Mouse (Mus musculus): ENCODE measurements around the gene Stat5b. TPM values are rescaled to one million over a fixed set of nuclear protein-coding genes. Genes with fewer than 3 reads are reported as not detected.

Gene Stat5b
- polyA plus RNA-seq, 1 experiment from 2014 or later: 46.0 TPM

- no peaks in the 10 kb centered on the region for H3K36me3 ChIP-seq (ENCODE audit: control insufficient read depth, insufficient read depth, low read length)
- H3K27ac ChIP-seq (ENCODE audit: low read depth, low read length): no peak overlapping the region
- peaks cover 36% of the 10 kb centered on the region for H3K27me3 ChIP-seq (replicated peaks; ENCODE audit: control insufficient read depth, insufficient read depth, low read length)
- no peak overlapping the region for H3K9ac ChIP-seq (ENCODE audit: low read depth, low read length)
- no peaks in the 10 kb centered on the region for H3K9me3 ChIP-seq (ENCODE audit: control insufficient read depth, low read length)
- peaks cover 6% of the 10 kb centered on the region; the same call in 1 of the 2 replicates for H3K4me1 ChIP-seq (replicated peaks; ENCODE audit: control insufficient read depth, insufficient read depth, low read length)
- WGBS: 82% methylated on average over 10 of the region's 10 CpGs
- ATAC-seq (replicated peaks; ENCODE audit: low FRiP score) (no peak), DNase-seq (ENCODE audit: low spot score) (no peak)
- H3K4me3 ChIP-seq (ENCODE audit: low read depth, low read length): no peak overlapping the region
- no peak overlapping the region for H3K4me2 ChIP-seq
Observed at GRCm38 (mm10) chr11:100746546-100746945, 104.0 kb downstream of the Stat5b start.

GRCm38 (mm10) chr11:100745085-100745484 lies 105.4 kb downstream of the Stat5b start:
- Histone ChIP-seq H3K36me3 (ENCODE audit: control insufficient read depth, insufficient read depth, low read length) (no peaks in the 10 kb centered on the region), H3K27ac (ENCODE audit: low read depth, low read length) (no peak overlapping the region), H3K4me1 (replicated peaks; ENCODE audit: control insufficient read depth, insufficient read depth, low read length) (peaks cover 6% of the 10 kb centered on the region; the same call in 1 of the 2 replicates), H3K4me2 (no peak overlapping the region), H3K27me3 (replicated peaks; ENCODE audit: control insufficient read depth, insufficient read depth, low read length) (peaks cover 31% of the 10 kb centered on the region), H3K9me3 (ENCODE audit: control insufficient read depth, low read length) (no peaks in the 10 kb centered on the region), H3K4me3 (ENCODE audit: low read depth, low read length) (no peak overlapping the region), H3K9ac (ENCODE audit: low read depth, low read length) (no peak overlapping the region)
- WGBS: 15% methylated on average over 6 of the region's 6 CpGs
- DNase-seq (ENCODE audit: low spot score) (no peak), ATAC-seq (replicated peaks; ENCODE audit: low FRiP score) (no peak)

- Histone ChIP-seq H3K36me3 (ENCODE audit: control insufficient read depth, insufficient read depth, low read length) (no peaks in the 10 kb centered on the region), H3K9me3 (ENCODE audit: control insufficient read depth, low read length) (no peaks in the 10 kb centered on the region), H3K4me3 (ENCODE audit: low read depth, low read length) (no peak overlapping the region), H3K9ac (ENCODE audit: low read depth, low read length) (no peak overlapping the region), H3K27me3 (replicated peaks; ENCODE audit: control insufficient read depth, insufficient read depth, low read length) (0 out of 2 replicates have a peak, but pooled peaks cover 4% of the 10 kb centered on the region), H3K27ac (ENCODE audit: low read depth, low read length) (no peak overlapping the region), H3K4me1 (replicated peaks; ENCODE audit: control insufficient read depth, insufficient read depth, low read length) (peaks cover 13% of the 10 kb centered on the region), H3K4me2 (no peak overlapping the region)
- ATAC-seq (replicated peaks; ENCODE audit: low FRiP score): no peak
- no peak for DNase-seq (ENCODE audit: low spot score)
- WGBS: 68% methylated on average over 6 of the region's 6 CpGs
Observed at GRCm38 (mm10) chr11:100741348-100741747, 109.2 kb downstream of the Stat5b start.

GRCm38 (mm10) chr11:100738749-100739148 lies 111.8 kb downstream of the Stat5b start:
- no peaks in the 10 kb centered on the region for H3K36me3 ChIP-seq (ENCODE audit: control insufficient read depth, insufficient read depth, low read length)
- peak overlapping the region; percentile 98 for H3K4me3 ChIP-seq (ENCODE audit: low read depth, low read length)
- H3K4me2 ChIP-seq: peak overlapping the region; percentile 79
- H3K4me1 ChIP-seq (replicated peaks; ENCODE audit: control insufficient read depth, insufficient read depth, low read length): peaks cover 27% of the 10 kb centered on the region
- H3K9me3 ChIP-seq (ENCODE audit: control insufficient read depth, low read length): no peaks in the 10 kb centered on the region
- no peak overlapping the region for H3K27ac ChIP-seq (ENCODE audit: low read depth, low read length)
- no peak for DNase-seq (ENCODE audit: low spot score)
- no peak for ATAC-seq (replicated peaks; ENCODE audit: low FRiP score)
- WGBS: 30% methylated on average over 5 of the region's 5 CpGs
- H3K9ac ChIP-seq (ENCODE audit: low read depth, low read length): peak overlapping the region; percentile 63
- H3K27me3 ChIP-seq (replicated peaks; ENCODE audit: control insufficient read depth, insufficient read depth, low read length): no peaks in the 10 kb centered on the region

- Histone ChIP-seq H3K4me3 (ENCODE audit: low read depth, low read length) (peak within 1 kb of the TSS; percentile 98), H3K27me3 (replicated peaks; ENCODE audit: control insufficient read depth, insufficient read depth, low read length) (no peaks in the 10 kb centered on the region), H3K36me3 (ENCODE audit: control insufficient read depth, insufficient read depth, low read length) (no peaks in the 10 kb centered on the region), H3K4me1 (replicated peaks; ENCODE audit: control insufficient read depth, insufficient read depth, low read length) (peaks cover 29% of the 10 kb centered on the region), H3K9me3 (ENCODE audit: control insufficient read depth, low read length) (no peaks in the 10 kb centered on the region), H3K4me2 (peak within 1 kb of the TSS; percentile 89), H3K9ac (ENCODE audit: low read depth, low read length) (peak within 1 kb of the TSS; percentile 97), H3K27ac (ENCODE audit: low read depth, low read length) (peak within 1 kb of the TSS; percentile 93)
- ATAC-seq (replicated peaks; ENCODE audit: low FRiP score): peak; percentile 96
- DNase-seq (ENCODE audit: low spot score): peak; percentile 99
- WGBS: 1% methylated on average over 38 of the region's 39 CpGs
Observed at GRCm38 (mm10) chr11:100738066-100738604, 112.4 kb downstream of the Stat5b start, which contains the start of gene Rab5c. Gene Rab5c, minus strand, starts transcription at chr11:100738215.

GRCm38 (mm10) chr11:100737105-100737733 lies 113.3 kb downstream of the Stat5b start:
- Histone ChIP-seq H3K27ac (ENCODE audit: low read depth, low read length) (peak overlapping the region; percentile 93), H3K36me3 (ENCODE audit: control insufficient read depth, insufficient read depth, low read length) (peaks cover 3% of the 10 kb centered on the region; the same call in 1 of the 2 replicates), H3K4me3 (ENCODE audit: low read depth, low read length) (peak overlapping the region; percentile 98), H3K4me2 (peak overlapping the region; percentile 89), H3K4me1 (replicated peaks; ENCODE audit: control insufficient read depth, insufficient read depth, low read length) (peaks cover 36% of the 10 kb centered on the region), H3K27me3 (replicated peaks; ENCODE audit: control insufficient read depth, insufficient read depth, low read length) (no peaks in the 10 kb centered on the region), H3K9ac (ENCODE audit: low read depth, low read length) (peak overlapping the region; percentile 97), H3K9me3 (ENCODE audit: control insufficient read depth, low read length) (no peaks in the 10 kb centered on the region)
- peak; percentile 67 for DNase-seq (ENCODE audit: low spot score)
- under 1% methylated on average over 13 of the region's 13 CpGs for whole genome bisulfite sequencing
- peak; percentile 76 for ATAC-seq (replicated peaks; ENCODE audit: low FRiP score)

GRCm38 (mm10) chr11:100736746-100737080 lies 113.8 kb downstream of the Stat5b start:
- 52% methylated on average over 4 of the region's 4 CpGs for WGBS
- Histone ChIP-seq H3K9me3 (ENCODE audit: control insufficient read depth, low read length) (no peaks in the 10 kb centered on the region), H3K27me3 (replicated peaks; ENCODE audit: control insufficient read depth, insufficient read depth, low read length) (no peaks in the 10 kb centered on the region), H3K9ac (ENCODE audit: low read depth, low read length) (peak overlapping the region; percentile 97), H3K4me2 (peak overlapping the region; percentile 89), H3K36me3 (ENCODE audit: control insufficient read depth, insufficient read depth, low read length) (peaks cover 3% of the 10 kb centered on the region; the same call in 1 of the 2 replicates), H3K4me3 (ENCODE audit: low read depth, low read length) (peak overlapping the region; percentile 98), H3K4me1 (replicated peaks; ENCODE audit: control insufficient read depth, insufficient read depth, low read length) (peaks cover 36% of the 10 kb centered on the region), H3K27ac (ENCODE audit: low read depth, low read length) (peak overlapping the region; percentile 93)
- no peak for DNase-seq (ENCODE audit: low spot score)
- ATAC-seq (replicated peaks; ENCODE audit: low FRiP score): no peak

- peak overlapping the region; percentile 93 for H3K27ac ChIP-seq (ENCODE audit: low read depth, low read length)
- DNase-seq (ENCODE audit: low spot score) (no peak), ATAC-seq (replicated peaks; ENCODE audit: low FRiP score) (no peak)
- peaks cover 3% of the 10 kb centered on the region; the same call in 1 of the 2 replicates for H3K36me3 ChIP-seq (ENCODE audit: control insufficient read depth, insufficient read depth, low read length)
- WGBS: 44% methylated on average over 14 of the region's 14 CpGs
- peak overlapping the region; percentile 98 for H3K4me3 ChIP-seq (ENCODE audit: low read depth, low read length)
- peaks cover 37% of the 10 kb centered on the region for H3K4me1 ChIP-seq (replicated peaks; ENCODE audit: control insufficient read depth, insufficient read depth, low read length)
- H3K9ac ChIP-seq (ENCODE audit: low read depth, low read length): peak overlapping the region; percentile 97
- no peaks in the 10 kb centered on the region for H3K27me3 ChIP-seq (replicated peaks; ENCODE audit: control insufficient read depth, insufficient read depth, low read length)
- no peaks in the 10 kb centered on the region for H3K9me3 ChIP-seq (ENCODE audit: control insufficient read depth, low read length)
- peak overlapping the region; percentile 89 for H3K4me2 ChIP-seq
Observed at GRCm38 (mm10) chr11:100735954-100736745, 114.4 kb downstream of the Stat5b start.

Measured in liver, embryonic 11.5 days (tissue).